Mouse (Mus musculus) heart, adult 2 months (tissue): ENCODE data around the gene Src. TPM values are rescaled to one million over a fixed set of nuclear protein-coding genes. Genes with fewer than 3 reads are reported as not detected.

Experiments used
- DNase-seq, 2 experiments: peaks; one replicate each; pipeline ENCODE4 v3.0.0; 2021
- H3K27ac ChIP-seq: fragments of 200-600 bp; 2 replicates; pipeline ENCODE4 v1.8.1; 2022
- H3K27me3 ChIP-seq: fragments of 200-500 bp; 2 replicates; pipeline ENCODE4 v1.6.1; 2012; ENCODE audit warnings: mild to moderate bottlenecking, low read length, inconsistent platforms, mixed read lengths; ENCODE audit not compliant: control insufficient read depth, insufficient read depth
- H3K36me3 ChIP-seq: fragments of 200-500 bp; 2 replicates; pipeline ENCODE4 v1.6.1; 2012; ENCODE audit warnings: low read length, inconsistent platforms; ENCODE audit not compliant: control insufficient read depth, insufficient read depth
- H3K4me1 ChIP-seq: fragments of 200-500 bp; 2 replicates; pipeline ENCODE4 v1.6.1; 2011; ENCODE audit warnings: low read length; ENCODE audit not compliant: control insufficient read depth, insufficient read depth
- H3K4me3 ChIP-seq: fragments of 200-600 bp; 2 replicates; pipeline ENCODE4 v1.8.1; 2022
- H3K79me2 ChIP-seq: fragments of 200-500 bp; replicated peaks from 2 replicates; pipeline ENCODE4 v1.6.1; 2012; ENCODE audit warnings: mild to moderate bottlenecking, inconsistent platforms, low read length, moderate library complexity, mixed read lengths; ENCODE audit not compliant: control insufficient read depth, insufficient read depth
- H3K9ac ChIP-seq: fragments of 200-500 bp; 2 replicates; pipeline ENCODE4 v1.6.1; 2012; ENCODE audit warnings: low read depth, mild to moderate bottlenecking, control low read depth, inconsistent platforms, low read length, mixed read lengths
- CTCF ChIP-seq: fragments of 200-600 bp; IDR thresholded peaks from 2 replicates; pipeline ENCODE4 v1.8.1; 2022; ENCODE audit warnings: antibody characterized with exemption, mild to moderate bottlenecking, moderate library complexity
- EP300 ChIP-seq: fragments of 200-500 bp; IDR thresholded peaks from 2 replicates; pipeline ENCODE4 v1.6.1; 2011; ENCODE audit warnings: low read depth, low read length, control low read depth; ENCODE audit not compliant: insufficient read depth
- POLR2A ChIP-seq: fragments of 200-500 bp; IDR thresholded peaks from 2 replicates; pipeline ENCODE4 v1.6.1; 2011; ENCODE audit warnings: mild to moderate bottlenecking, low read depth, low read length, control low read depth; ENCODE audit not compliant: insufficient read depth
- whole genome bisulfite sequencing: fragments of 180-500 bp; shearing (Covaris S2); methylation state at CpG from one replicate; pipeline ENCODE4 v1.1.7; 2018; 5-methylcytosine and 5-hydroxymethylcytosine counted together
- intact Hi-C: fragments of 180-260 bp; cut with DNase I; formaldehyde crosslinking; loops from one replicate; pipeline ENCODE4 v1.15.1; 2025
- polyA plus RNA-seq: library from polyadenylated mRNA; depleted of rRNA; stranded (reverse); fragments of >200 nt; gene quantifications from 2 replicates; pipeline ENCODE4 v1.2.3, GENCODE M21; 2012
- total RNA-seq, 2 experiments: library from RNA; stranded (reverse); gene quantifications; 2 replicates each; pipeline ENCODE4 v1.2.3; 2021

The Src gene
- total and polyA plus RNA-seq, 3 experiments: 4.0 to 5.8 (median 4.1) TPM

- no peaks in the 10 kb centered on the region for H3K27me3 ChIP-seq
- TF ChIP-seq POLR2A (no peak), EP300 (no peak), CTCF (no peak)
- H3K9ac ChIP-seq: no peak overlapping the region
- H3K27ac ChIP-seq: no peak overlapping the region
- H3K36me3 ChIP-seq: no peaks in the 10 kb centered on the region
- DNase-seq: no peak
- no peaks in the 10 kb centered on the region for H3K79me2 ChIP-seq
- intact Hi-C loops: no loop called here
- H3K4me1 ChIP-seq: no peaks in the 10 kb centered on the region
- WGBS: 39% methylated on average over 11 of the region's 12 CpGs
- H3K4me3 ChIP-seq: no peak overlapping the region
Measured at GRCm38 (mm10) chr2:157487733-157488175, 69.5 kb downstream of the Src start.

GRCm38 (mm10) chr2:157493240-157493639 lies 75.0 kb downstream of the Src start:
- Histone ChIP-seq H3K27ac (no peak overlapping the region), H3K79me2 (no peaks in the 10 kb centered on the region), H3K36me3 (no peaks in the 10 kb centered on the region), H3K4me1 (no peaks in the 10 kb centered on the region), H3K27me3 (no peaks in the 10 kb centered on the region), H3K9ac (no peak overlapping the region), H3K4me3 (no peak overlapping the region)
- 91% methylated on average over 3 of the region's 3 CpGs for WGBS
- intact Hi-C loops: no loop called here
- TF ChIP-seq POLR2A: no peak
- no peak for TF ChIP-seq EP300
- TF ChIP-seq CTCF: no peak
- no peak for DNase-seq

- no peaks in the 10 kb centered on the region for H3K4me1 ChIP-seq
- DNase-seq: no peak
- H3K27ac ChIP-seq: no peak overlapping the region
- 51% methylated on average over 4 of the region's 4 CpGs for WGBS
- H3K79me2 ChIP-seq: no peaks in the 10 kb centered on the region
- H3K27me3 ChIP-seq: no peaks in the 10 kb centered on the region
- intact Hi-C loops: no loop called here
- no peak overlapping the region for H3K9ac ChIP-seq
- H3K4me3 ChIP-seq: no peak overlapping the region
- H3K36me3 ChIP-seq: no peaks in the 10 kb centered on the region
- TF ChIP-seq POLR2A: no peak
- no peak for TF ChIP-seq CTCF
- TF ChIP-seq EP300: no peak
Measured at GRCm38 (mm10) chr2:157498529-157498928, 80.3 kb downstream of the Src start.

GRCm38 (mm10) chr2:157500364-157500763 lies 82.1 kb downstream of the Src start:
- WGBS: 58% methylated on average over 2 of the region's 2 CpGs
- no peaks in the 10 kb centered on the region for H3K79me2 ChIP-seq
- H3K27ac ChIP-seq: no peak overlapping the region
- no peaks in the 10 kb centered on the region for H3K36me3 ChIP-seq
- no peaks in the 10 kb centered on the region for H3K27me3 ChIP-seq
- DNase-seq: no peak
- intact Hi-C loops: no loop called here
- H3K4me1 ChIP-seq: no peaks in the 10 kb centered on the region
- no peak for TF ChIP-seq POLR2A
- TF ChIP-seq EP300: no peak
- TF ChIP-seq CTCF: no peak
- no peak overlapping the region for H3K9ac ChIP-seq
- H3K4me3 ChIP-seq: no peak overlapping the region

- no peaks in the 10 kb centered on the region for H3K36me3 ChIP-seq
- H3K79me2 ChIP-seq: no peaks in the 10 kb centered on the region
- H3K4me3 ChIP-seq: no peak overlapping the region
- DNase-seq: no peak
- no peak for TF ChIP-seq EP300
- no peak for TF ChIP-seq POLR2A
- TF ChIP-seq CTCF: no peak
- no peak overlapping the region for H3K9ac ChIP-seq
- intact Hi-C loops: no loop called here
- H3K27ac ChIP-seq: no peak overlapping the region
- H3K27me3 ChIP-seq: peaks cover 3% of the 10 kb centered on the region; the same call in 1 of the 2 replicates
- WGBS: 61% methylated on average over 4 of the region's 4 CpGs
- no peaks in the 10 kb centered on the region for H3K4me1 ChIP-seq
Measured at GRCm38 (mm10) chr2:157501324-157501723, 83.1 kb downstream of the Src start.

- intact Hi-C loops: no loop called here
- WGBS: 28% methylated on average over 14 of the region's 14 CpGs
- no peaks in the 10 kb centered on the region for H3K36me3 ChIP-seq
- no peaks in the 10 kb centered on the region for H3K79me2 ChIP-seq
- no peak overlapping the region for H3K4me3 ChIP-seq
- peaks cover 5% of the 10 kb centered on the region; the same call in 1 of the 2 replicates for H3K27me3 ChIP-seq
- DNase-seq: no peak
- H3K4me1 ChIP-seq: no peaks in the 10 kb centered on the region
- TF ChIP-seq POLR2A: no peak
- TF ChIP-seq EP300: no peak
- TF ChIP-seq CTCF: no peak
- no peak overlapping the region for H3K27ac ChIP-seq
- no peak overlapping the region for H3K9ac ChIP-seq
Measured at GRCm38 (mm10) chr2:157506779-157507178, 88.5 kb downstream of the Src start.

- H3K27ac ChIP-seq: no peak overlapping the region
- intact Hi-C loops: no loop called here
- no peaks in the 10 kb centered on the region for H3K36me3 ChIP-seq
- no peaks in the 10 kb centered on the region for H3K79me2 ChIP-seq
- 59% methylated on average over 5 of the region's 5 CpGs for WGBS
- H3K27me3 ChIP-seq: peaks cover 5% of the 10 kb centered on the region; the same call in 1 of the 2 replicates
- no peak overlapping the region for H3K9ac ChIP-seq
- no peak for DNase-seq
- TF ChIP-seq CTCF (no peak), EP300 (no peak), POLR2A (no peak)
- no peaks in the 10 kb centered on the region for H3K4me1 ChIP-seq
- no peak overlapping the region for H3K4me3 ChIP-seq
Measured at GRCm38 (mm10) chr2:157509182-157509581, 90.9 kb downstream of the Src start.
